Mouse (Mus musculus) ES-E14 (cell line): ENCODE data around the gene Snrpd2.

Source experiments
- CHD2 ChIP-seq: IDR thresholded peaks from 2 replicates; pipeline ENCODE4 v1.6.1; 2014; ENCODE audit warnings: mild to moderate bottlenecking, low read depth, low read length, inconsistent platforms
- HCFC1 ChIP-seq: IDR thresholded peaks from 2 replicates; pipeline ENCODE4 v1.6.1; 2012; ENCODE audit warnings: low read length, inconsistent platforms, borderline replicate concordance; ENCODE audit not compliant: insufficient read depth
- MAFK ChIP-seq: IDR thresholded peaks from 2 replicates; pipeline ENCODE4 v1.6.1; 2014; ENCODE audit warnings: mild to moderate bottlenecking, low read depth, low read length, inconsistent platforms; ENCODE audit not compliant: insufficient read depth
- ZC3H11A ChIP-seq: IDR thresholded peaks from 2 replicates; pipeline ENCODE4 v1.6.1; 2012; ENCODE audit warnings: low read depth, mild to moderate bottlenecking, inconsistent platforms, low read length, borderline replicate concordance
- ZNF384 ChIP-seq: IDR thresholded peaks from 2 replicates; pipeline ENCODE4 v1.6.1; 2012; ENCODE audit warnings: low read depth, low read length, inconsistent platforms

DNA sequence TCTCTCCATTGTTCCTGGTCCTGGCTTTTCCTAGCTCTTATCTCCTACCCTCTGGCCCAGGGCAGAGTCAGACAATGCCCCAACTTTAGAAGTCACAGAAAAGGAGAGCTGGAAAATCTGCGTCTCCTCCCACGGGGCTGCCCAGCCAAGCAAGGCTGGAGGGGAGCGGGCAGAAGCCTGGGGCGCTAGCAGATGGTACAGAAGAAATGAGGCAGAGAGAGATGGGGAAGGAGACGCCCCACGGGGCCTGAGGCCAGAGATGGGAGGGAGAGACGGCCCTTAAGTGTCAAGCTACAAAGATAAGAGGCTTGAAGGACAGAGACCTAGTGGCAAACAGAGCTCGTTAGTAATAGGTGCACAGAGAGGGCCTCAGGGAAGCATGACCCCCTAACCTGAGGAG is 22.3 kb downstream of the Snrpd2 start:
- no peak for TF ChIP-seq MAFK
- no peak for TF ChIP-seq HCFC1
- no peak for TF ChIP-seq ZC3H11A
- TF ChIP-seq CHD2, result no peak
- TF ChIP-seq ZNF384, result no peak
